Mouse (Mus musculus) urinary bladder, postnatal 0 days (tissue): ENCODE results near the gene Tmem243. TPM values are rescaled to one million over a fixed set of nuclear protein-coding genes. Genes with fewer than 3 reads are reported as not detected.

ENCODE experiments used
- polyA plus RNA-seq: library from polyadenylated mRNA; unstranded; fragments of >200 nt; fragmentation: Nextera tagmentation; extraction: Ambion mirVana; gene quantifications from 2 replicates; pipeline ENCODE4 v1.2.1, GENCODE M21; 2015

Gene Tmem243
- 22.2 and 25.0 TPM in 2 replicates for polyA plus RNA-seq

DNA sequence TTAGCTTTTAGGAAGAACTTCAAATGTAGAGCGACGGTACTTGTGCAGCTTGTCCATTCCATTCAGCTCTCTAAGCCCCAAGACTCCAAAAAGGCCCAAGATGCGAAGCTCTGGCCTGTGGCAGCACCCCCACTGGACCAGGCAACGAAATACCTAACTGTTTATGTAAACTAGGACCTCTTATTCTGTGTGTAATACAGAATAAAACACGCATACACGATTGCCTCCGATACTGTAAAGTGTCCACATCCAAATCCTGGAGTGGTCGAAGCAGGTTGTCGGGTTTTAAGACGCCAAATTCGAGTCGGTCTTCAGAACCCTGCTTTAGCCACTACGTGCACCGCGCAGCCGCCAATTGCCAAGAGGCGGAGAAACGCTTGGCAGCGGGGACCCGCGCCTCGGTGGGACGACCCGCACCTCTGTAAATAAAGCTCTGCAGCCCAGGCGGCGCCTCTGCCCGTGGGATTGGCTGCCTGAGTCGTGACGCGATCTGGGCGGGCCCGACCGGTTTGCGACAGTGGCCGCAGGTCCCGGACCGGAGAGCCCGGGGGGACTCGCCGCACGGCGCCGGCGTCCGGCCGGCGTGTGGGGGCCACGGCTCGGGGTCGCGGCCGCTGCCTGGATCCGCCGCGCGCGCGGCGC is at the start of gene Tmem243:
TSS of gene Tmem243 (plus strand) at position 462 of the 642 bp plus-strand sequence.

DNA sequence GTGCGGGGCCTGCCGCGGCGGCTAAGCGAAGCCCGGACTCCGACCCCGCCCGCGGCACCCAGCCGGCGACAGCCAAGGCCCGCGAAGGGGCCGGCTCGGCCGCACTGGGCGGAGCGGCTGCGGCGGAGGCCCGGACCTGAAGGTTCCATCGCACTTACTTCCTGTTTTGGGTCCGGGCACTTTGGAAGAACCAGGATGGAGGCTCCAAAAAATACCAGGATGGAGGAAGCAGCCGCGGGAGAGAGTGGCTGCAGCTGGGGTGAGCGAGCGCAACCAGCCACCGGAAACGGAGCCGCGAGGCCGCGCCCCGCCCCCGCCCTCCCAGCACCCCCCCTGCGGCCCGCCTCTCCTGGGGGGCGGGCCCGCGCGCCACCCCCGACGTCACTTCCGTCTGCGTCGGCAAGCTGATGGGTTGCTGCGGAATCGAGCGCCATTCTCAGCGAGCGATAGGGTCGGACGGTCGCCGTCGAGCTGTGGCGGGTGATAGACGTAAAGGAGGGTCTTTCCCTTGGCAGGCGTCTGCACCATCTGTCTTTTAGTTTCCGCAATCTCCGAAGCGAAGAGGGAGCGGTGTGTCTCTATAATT is 61.1 kb downstream of the Tmem243 start, which contains the start of gene Dmtf1:
TSS of gene Dmtf1 (minus strand) at position 321 of the 586 bp plus-strand sequence.

Other genes with a start within 250 kb of the Tmem243 start
- 0.17 and 0.22 TPM in 2 replicates for gene Abcb4, start 207.0 kb upstream of the Tmem243 start, polyA plus RNA-seq
- 33.0 and 33.7 TPM in 2 replicates for gene Crot, start 103.3 kb upstream of the Tmem243 start, polyA plus RNA-seq
- gene Dmtf1, start 61.1 kb downstream of the Tmem243 start, polyA plus RNA-seq, result 16.3 and 18.7 TPM in 2 replicates
- 2.1 and 2.9 TPM in 2 replicates for gene 9330182L06Rik, start 165.4 kb downstream of the Tmem243 start, polyA plus RNA-seq